Mouse (Mus musculus): Measurements from ENCODE around the gene Hyou1. TPM values are rescaled to one million over a fixed set of nuclear protein-coding genes. Genes with fewer than 3 reads are reported as not detected.
"Not testable (repeated sequence)": the region's sequence is repeated elsewhere in the genome, so short reads cannot be mapped to it uniquely, and the experiment has no call there.

The Hyou1 gene
- total RNA-seq, 2 experiments from 2014 or later = 24.2 to 33.6 TPM

DNA sequence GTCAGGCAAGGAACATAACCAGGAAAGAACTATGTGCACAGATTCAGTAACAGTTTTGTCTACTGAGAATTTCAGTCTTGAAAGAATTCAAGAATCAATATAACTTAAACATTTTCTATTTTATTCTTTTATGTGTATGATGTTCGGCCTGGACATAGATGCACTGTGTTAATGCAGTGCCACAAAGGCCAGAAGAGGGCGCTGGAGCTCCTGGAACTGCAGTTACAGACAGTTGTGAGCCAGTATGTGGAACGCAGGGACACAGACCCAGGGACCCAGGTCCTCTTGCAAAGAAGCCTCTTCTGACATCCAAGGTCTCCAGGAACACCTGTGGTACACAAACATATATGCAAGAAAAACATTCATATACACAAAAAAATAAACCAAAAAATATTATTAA, 14.8 kb upstream of the Hyou1 start:
- intact Hi-C loops (cut with DNase I) = no loop called here
- Histone ChIP-seq H3K27ac (no peak overlapping the region), H3K4me3 (no peak overlapping the region)
- peak; percentile 48 for TF ChIP-seq CTCF (IDR thresholded peaks at IDR 0.05)
- no peak for DNase-seq

DNA sequence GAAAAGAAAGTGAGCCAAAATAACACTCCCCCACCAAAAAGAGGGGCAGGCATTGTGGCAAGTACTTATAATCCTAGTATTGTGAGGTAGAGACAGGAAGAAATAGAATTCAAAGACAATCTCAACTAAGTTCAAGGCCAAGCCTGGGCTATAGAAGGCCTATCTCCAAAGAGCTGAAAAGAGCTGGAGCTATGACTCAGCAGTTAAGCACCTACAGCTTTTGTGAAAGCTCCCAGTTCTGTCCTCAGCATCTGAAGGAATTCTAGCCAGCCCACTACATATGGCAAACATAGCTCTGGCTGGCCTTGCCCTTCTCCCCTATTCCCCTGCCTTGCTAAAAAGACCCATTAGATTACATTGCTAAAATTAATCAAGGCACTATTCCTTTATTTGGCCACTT, 5.9 kb upstream of the Hyou1 start:
- no peak overlapping the region for H3K4me3 ChIP-seq
- H3K27ac ChIP-seq = no peak overlapping the region
- no peak for TF ChIP-seq CTCF (IDR thresholded peaks at IDR 0.05)
- intact Hi-C loops (cut with DNase I) = no loop called here
- no peak for DNase-seq

GRCm38 (mm10) chr9:44376141-44376540, 3.1 kb upstream of the Hyou1 start:
- intact Hi-C loops (cut with DNase I) = no loop called here
- TF ChIP-seq CTCF (IDR thresholded peaks at IDR 0.05) = no peak
- Histone ChIP-seq H3K4me3 (no peak overlapping the region), H3K27ac (peak overlapping the region; percentile 41)
- DNase-seq = no peak

DNA sequence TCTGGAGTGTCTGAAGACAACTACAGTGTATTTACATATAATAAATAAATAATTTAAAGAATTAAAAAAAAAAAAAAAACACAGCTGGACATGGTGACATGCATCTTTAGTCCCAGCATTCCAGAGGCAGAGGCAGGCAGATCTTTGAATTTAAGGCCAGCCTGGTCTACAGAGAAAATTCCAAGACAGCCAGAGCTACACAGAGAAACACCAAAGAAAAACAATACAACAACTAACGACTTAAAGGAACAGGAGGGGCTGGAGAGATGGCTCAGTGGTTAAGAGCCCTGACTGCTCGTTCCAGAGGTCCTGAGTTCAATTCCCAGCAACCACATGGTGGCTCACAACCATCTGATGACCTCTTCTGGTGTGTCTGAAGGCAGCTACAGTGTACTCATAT, 2.0 kb upstream of the Hyou1 start:
- H3K27ac ChIP-seq; intact Hi-C loops (cut with DNase I); H3K4me3 ChIP-seq; DNase-seq: not testable (repeated sequence)

DNA sequence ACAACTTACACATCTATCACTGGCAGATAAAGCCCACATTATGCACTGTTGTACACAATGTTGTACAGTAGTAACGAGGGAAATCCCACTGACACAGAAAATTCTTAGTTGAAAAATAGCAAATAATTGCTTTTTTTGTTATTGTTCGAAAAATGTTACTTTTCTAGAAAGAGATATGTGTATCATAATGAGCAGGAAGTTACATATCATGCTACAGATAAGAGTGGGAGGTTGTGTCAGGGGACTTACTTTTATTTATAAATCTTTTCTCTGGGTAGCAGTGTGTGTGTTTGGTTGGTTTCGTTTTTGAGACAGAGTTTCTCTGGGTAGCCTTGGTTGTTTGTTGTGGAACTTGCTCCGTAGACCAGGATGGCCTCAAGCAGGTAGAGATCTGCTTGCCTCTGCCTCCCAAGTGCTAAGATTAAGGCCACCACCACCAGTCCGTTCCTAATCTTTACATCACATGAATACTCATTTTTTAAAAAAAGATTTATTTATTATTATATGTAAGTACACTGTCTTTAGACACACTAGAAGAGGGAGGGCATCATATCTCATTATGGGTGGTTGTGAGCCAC, 1.0 kb upstream of the Hyou1 start:
- Histone ChIP-seq H3K27ac (peak overlapping the region; percentile 96), H3K4me3 (peak overlapping the region; percentile 79)
- intact Hi-C loops (cut with DNase I) = no loop called here
- no peak for TF ChIP-seq CTCF (IDR thresholded peaks at IDR 0.05)
- DNase-seq = no peak

- intact Hi-C loops (cut with DNase I) = no loop called here
- no peak for DNase-seq
- Histone ChIP-seq H3K4me3 (peak overlapping the region; percentile 79), H3K27ac (peak overlapping the region; percentile 96)
- TF ChIP-seq CTCF (IDR thresholded peaks at IDR 0.05) = no peak
Measured at GRCm38 (mm10) chr9:44379862-44380261, 572 bp downstream of the Hyou1 start.

DNA sequence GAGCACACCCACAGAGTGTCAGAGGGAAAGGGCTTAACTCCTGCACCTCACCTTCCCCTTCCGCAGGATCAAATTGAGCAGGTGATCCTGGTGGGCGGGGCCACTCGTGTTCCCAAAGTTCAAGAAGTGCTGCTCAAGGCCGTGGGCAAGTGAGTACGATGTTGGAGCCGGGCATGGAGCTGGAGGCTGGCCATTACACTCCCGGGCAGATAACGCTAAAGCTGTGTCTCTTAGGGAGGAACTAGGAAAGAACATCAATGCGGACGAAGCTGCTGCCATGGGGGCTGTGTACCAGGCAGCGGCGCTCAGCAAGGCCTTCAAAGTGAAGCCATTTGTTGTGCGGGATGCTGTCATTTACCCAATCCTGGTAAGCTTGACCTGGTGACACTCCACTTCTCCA, 5.3 kb downstream of the Hyou1 start:
- TF ChIP-seq CTCF (IDR thresholded peaks at IDR 0.05) = no peak
- Histone ChIP-seq H3K27ac (no peak overlapping the region), H3K4me3 (no peak overlapping the region)
- intact Hi-C loops (cut with DNase I) = no loop called here
- peak; percentile 6 for DNase-seq

- Histone ChIP-seq H3K27ac (no peak overlapping the region), H3K4me3 (no peak overlapping the region)
- TF ChIP-seq CTCF (IDR thresholded peaks at IDR 0.05) = no peak
- DNase-seq = peak; percentile 13
- intact Hi-C loops (cut with DNase I) = no loop called here
Measured at GRCm38 (mm10) chr9:44387221-44387620, 7.9 kb downstream of the Hyou1 start.

GRCm38 (mm10) chr9:44389273-44389672, 10.0 kb downstream of the Hyou1 start:
- H3K4me3 ChIP-seq = no peak overlapping the region
- intact Hi-C loops (cut with DNase I) = no loop called here
- peak; percentile 77 for TF ChIP-seq CTCF (IDR thresholded peaks at IDR 0.05)
- DNase-seq = peak; percentile 48
- H3K27ac ChIP-seq = no peak overlapping the region

DNA sequence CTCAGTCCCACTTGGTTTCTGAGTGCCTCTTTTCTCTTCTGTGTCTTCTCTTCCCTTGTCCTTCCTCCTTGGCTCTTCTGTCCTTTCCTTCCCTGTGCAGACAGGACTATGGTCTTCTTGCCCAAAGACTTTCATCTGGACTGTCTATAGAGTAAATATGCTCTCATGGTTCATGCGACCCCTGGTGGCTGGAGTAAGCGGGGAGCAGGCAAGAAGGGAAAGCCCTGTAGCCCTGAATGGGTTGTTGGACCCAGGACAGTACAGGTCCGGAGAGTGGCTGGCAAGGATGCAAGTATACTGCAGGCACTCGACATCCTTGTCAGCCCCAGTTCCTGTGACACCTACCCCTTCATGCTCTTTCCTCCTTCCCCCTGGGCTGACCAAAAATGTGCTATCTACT, 12.2 kb downstream of the Hyou1 start:
- intact Hi-C loops (cut with DNase I) = loop anchor here (5.0 kb wide), 1 partner anchor 144 kb away; no protein-coding TSS in a partner anchor
- H3K27ac ChIP-seq = peak overlapping the region; percentile 68
- TF ChIP-seq CTCF (IDR thresholded peaks at IDR 0.05) = peak; percentile 87
- DNase-seq = peak; percentile 80
- H3K4me3 ChIP-seq = no peak overlapping the region

- intact Hi-C loops (cut with DNase I) = no loop called here
- DNase-seq = peak; percentile 97
- no peak for TF ChIP-seq CTCF (IDR thresholded peaks at IDR 0.05)
- Histone ChIP-seq H3K27ac (peak within 1 kb of the TSS; percentile 97), H3K4me3 (peak within 1 kb of the TSS; percentile 87)
Measured at GRCm38 (mm10) chr9:44396684-44397411, 17.6 kb downstream of the Hyou1 start, which contains the start of gene Slc37a4. TSS of gene Slc37a4 (plus strand) at chr9:44396852.

DNA sequence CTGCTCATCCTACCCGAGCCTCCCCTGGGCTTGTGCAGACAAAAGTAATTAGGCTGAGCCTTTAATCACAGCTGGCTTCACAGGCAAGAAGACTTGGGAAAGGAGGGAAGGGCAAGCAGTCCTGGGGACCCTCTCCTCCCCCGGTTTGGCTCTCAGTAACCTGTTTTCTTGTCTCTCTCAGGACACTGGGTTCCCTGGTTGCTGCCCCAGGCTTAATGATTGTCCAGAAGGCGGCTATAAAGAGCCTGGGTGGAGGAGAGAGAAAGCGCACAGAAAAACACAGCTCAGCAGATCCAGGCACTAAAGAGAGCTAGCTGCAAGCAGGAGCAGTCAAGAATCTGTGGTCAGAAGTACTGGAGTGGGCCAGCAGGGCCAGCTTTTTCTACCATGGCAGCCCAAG, 18.8 kb downstream of the Hyou1 start:
- intact Hi-C loops (cut with DNase I) = no loop called here

DNA sequence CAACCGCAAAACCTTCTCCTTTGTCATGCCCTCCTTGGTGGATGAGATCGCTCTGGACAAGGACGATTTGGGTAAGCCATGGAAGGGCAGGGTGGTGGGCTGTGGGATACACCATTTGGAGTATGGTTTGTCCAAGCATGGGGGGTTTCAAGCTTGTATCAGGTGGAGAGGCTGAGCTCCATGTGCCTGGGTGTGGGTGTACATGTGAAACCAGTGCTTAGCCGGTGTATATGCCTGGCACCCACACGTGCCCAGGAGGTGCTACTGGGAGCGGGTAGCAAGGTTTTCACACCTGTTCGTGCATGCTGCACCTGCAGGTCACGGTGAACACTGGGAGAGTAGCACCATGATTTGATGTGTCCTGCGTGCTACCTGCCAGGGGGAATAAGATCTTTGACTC, 19.3 kb downstream of the Hyou1 start:
- TF ChIP-seq CTCF (IDR thresholded peaks at IDR 0.05) = no peak
- intact Hi-C loops (cut with DNase I) = no loop called here
- DNase-seq = peak; percentile 64
- Histone ChIP-seq H3K4me3 (peak overlapping the region; percentile 87), H3K27ac (peak overlapping the region; percentile 97)

More for the DNA sequence above, 18.8 kb downstream of the Hyou1 start:
- DNase-seq = peak; percentile 53
- Histone ChIP-seq H3K4me3 (peak overlapping the region; percentile 87), H3K27ac (peak overlapping the region; percentile 97)
- peak; percentile 21; the same call in 1 of the 2 replicates for TF ChIP-seq CTCF (IDR thresholded peaks at IDR 0.05)

Data from gastrocnemius, adult 2 months (tissue).